Mouse (Mus musculus): ENCODE data around the gene Chst11. TPM values are rescaled to one million over a fixed set of nuclear protein-coding genes. Genes with fewer than 3 reads are reported as not detected.

The Chst11 gene
- polyA plus RNA-seq, 1 experiment from 2014 or later, result 2.9 TPM

DNA sequence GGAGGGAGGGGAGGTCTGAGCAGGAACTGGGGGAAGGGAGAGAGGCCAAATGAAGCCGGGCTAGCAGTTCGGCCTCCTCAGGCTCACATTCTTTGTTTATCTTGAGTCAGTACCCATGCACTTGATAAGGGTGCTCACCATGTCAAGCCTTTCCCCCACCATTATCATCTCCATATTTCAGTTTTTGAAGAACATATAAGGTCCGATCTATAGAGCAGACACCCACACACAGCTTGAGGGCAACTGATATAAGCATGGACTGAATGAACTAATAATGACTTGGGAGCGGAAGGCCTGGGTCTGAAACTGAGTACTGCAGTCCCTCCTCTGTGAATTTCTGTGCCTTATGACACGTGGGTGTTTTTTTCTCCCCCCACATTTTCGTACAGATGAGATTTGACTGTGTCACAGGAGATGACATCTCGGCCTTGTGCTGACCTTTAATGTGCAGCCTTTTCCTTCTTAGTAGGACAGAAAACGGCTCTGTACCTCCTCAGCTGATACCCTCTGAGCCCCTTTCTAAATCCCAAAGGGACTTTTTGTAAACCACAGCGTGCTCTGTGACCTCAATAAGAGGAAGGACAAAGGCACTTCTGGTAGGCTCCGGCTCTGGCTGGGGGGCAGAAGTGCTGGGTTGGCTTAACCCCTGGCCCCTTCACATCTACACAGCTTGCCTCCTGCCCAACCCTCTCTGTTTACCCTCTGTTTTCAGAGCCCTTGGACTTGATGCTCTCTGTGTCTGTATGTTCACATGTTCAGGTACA, 6.6 kb downstream of the Chst11 start:
- WGBS, result 25% methylated on average over 10 of the region's 10 CpGs
- ATAC-seq, result no peak
- Histone ChIP-seq H3K9ac (replicated peaks) (no peak overlapping the region), H3K4me2 (replicated peaks) (no peak overlapping the region), H3K27me3 (no peaks in the 10 kb centered on the region), H3K4me3 (replicated peaks) (no peak overlapping the region), H3K36me3 (no peaks in the 10 kb centered on the region), H3K4me1 (replicated peaks) (peaks cover 50% of the 10 kb centered on the region), H3K27ac (no peak overlapping the region), H3K9me3 (no peaks in the 10 kb centered on the region)

DNA sequence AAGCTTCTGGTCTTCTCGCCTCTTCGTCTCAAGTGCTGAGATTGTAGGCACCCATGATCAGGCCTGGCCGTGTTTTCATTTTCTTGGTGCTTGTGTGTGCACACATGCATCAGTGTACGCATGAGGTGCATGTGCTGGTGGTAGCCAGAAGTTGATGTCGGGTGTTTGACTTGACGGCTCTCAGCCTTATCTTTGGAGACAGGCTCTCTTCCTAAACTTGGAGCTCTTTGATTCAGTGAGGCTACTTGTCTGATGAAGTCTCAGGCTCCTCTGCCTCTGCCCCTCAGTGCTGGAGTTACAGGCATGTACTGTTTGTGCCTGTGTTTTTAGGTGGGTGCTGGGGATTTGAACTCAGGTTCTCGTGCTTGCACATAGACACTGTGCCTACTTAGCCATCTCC, 9.0 kb downstream of the Chst11 start:
- ATAC-seq, result no peak

DNA sequence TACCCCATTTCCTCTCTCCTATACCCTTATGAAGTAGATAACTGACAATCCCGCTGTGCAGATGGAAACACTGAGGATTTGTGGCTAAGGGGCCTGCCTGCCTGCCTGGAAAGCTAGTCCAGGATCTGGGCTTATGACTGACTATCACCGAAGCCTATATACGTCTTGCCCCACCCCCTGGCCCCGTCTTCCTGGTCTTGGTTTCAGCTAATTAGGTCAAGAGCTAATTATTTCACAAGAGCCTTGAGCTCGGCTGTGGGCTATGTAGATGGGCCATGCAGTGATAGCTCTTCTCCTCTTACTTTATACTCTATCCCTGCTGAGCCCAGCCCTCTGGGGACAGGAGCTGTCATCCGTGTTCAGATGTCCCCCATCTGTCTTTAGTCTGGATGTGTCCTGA, 12.2 kb downstream of the Chst11 start:
- H3K9ac ChIP-seq (replicated peaks), result no peak overlapping the region
- H3K4me3 ChIP-seq (replicated peaks), result no peak overlapping the region
- no peak overlapping the region for H3K27ac ChIP-seq
- H3K4me2 ChIP-seq (replicated peaks), result no peak overlapping the region
- no peaks in the 10 kb centered on the region for H3K36me3 ChIP-seq
- ATAC-seq, result no peak; the same call in 1 of the 2 replicates
- no peaks in the 10 kb centered on the region; the same call in 1 of the 2 replicates for H3K4me1 ChIP-seq (replicated peaks)
- 86% methylated on average over 6 of the region's 6 CpGs for WGBS
- no peaks in the 10 kb centered on the region for H3K9me3 ChIP-seq
- H3K27me3 ChIP-seq, result no peaks in the 10 kb centered on the region

More for the DNA sequence above, 9.0 kb downstream of the Chst11 start:
- no peak overlapping the region for H3K4me2 ChIP-seq (replicated peaks)
- no peaks in the 10 kb centered on the region for H3K27me3 ChIP-seq
- no peak overlapping the region for H3K9ac ChIP-seq (replicated peaks)
- peaks cover 31% of the 10 kb centered on the region for H3K4me1 ChIP-seq (replicated peaks)
- H3K27ac ChIP-seq, result no peak overlapping the region
- no peaks in the 10 kb centered on the region for H3K9me3 ChIP-seq
- H3K4me3 ChIP-seq (replicated peaks), result no peak overlapping the region
- 95% methylated on average over 7 of the region's 7 CpGs for WGBS
- H3K36me3 ChIP-seq, result no peaks in the 10 kb centered on the region

DNA sequence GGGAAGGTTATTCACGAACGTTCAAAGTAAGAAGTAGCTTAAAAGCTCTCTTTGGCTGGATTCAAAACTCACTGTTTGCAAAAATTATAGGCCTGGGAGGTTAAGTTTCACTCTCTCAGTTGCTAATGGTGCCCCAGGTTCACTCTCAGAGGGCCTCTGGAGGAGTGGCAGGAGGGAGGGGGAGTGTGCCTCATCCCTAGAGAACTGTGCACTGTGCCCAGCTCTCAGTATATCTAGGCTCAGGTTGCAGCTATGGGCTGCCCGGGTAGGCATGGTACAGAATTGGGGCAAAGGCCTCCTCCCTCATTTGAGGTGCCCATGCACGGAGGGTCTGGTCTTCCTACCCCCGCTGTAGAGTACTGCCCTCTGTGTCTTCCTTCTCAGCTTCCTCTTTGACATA, 14.9 kb downstream of the Chst11 start:
- no peak for ATAC-seq
- no peak overlapping the region for H3K27ac ChIP-seq
- WGBS, result 85% methylated on average over 5 of the region's 5 CpGs
- no peaks in the 10 kb centered on the region; the same call in 1 of the 2 replicates for H3K4me1 ChIP-seq (replicated peaks)
- no peaks in the 10 kb centered on the region for H3K36me3 ChIP-seq
- H3K9ac ChIP-seq (replicated peaks), result no peak overlapping the region
- no peak overlapping the region for H3K4me2 ChIP-seq (replicated peaks)
- H3K27me3 ChIP-seq, result no peaks in the 10 kb centered on the region
- H3K9me3 ChIP-seq, result no peaks in the 10 kb centered on the region
- no peak overlapping the region for H3K4me3 ChIP-seq (replicated peaks)

GRCm38 (mm10) chr10:83000721-83001120, 15.4 kb downstream of the Chst11 start:
- H3K27me3 ChIP-seq, result no peaks in the 10 kb centered on the region
- 94% methylated on average over 2 of the region's 2 CpGs for WGBS
- no peak overlapping the region for H3K4me2 ChIP-seq (replicated peaks)
- ATAC-seq, result no peak
- H3K9me3 ChIP-seq, result no peaks in the 10 kb centered on the region
- no peak overlapping the region for H3K9ac ChIP-seq (replicated peaks)
- no peak overlapping the region for H3K4me3 ChIP-seq (replicated peaks)
- H3K36me3 ChIP-seq, result 0 out of 2 replicates have a peak, but pooled peaks cover 2% of the 10 kb centered on the region
- no peaks in the 10 kb centered on the region; the same call in 1 of the 2 replicates for H3K4me1 ChIP-seq (replicated peaks)
- no peak overlapping the region for H3K27ac ChIP-seq

- Histone ChIP-seq H3K9ac (replicated peaks) (no peak overlapping the region), H3K36me3 (0 out of 2 replicates have a peak, but pooled peaks cover 7% of the 10 kb centered on the region), H3K4me1 (replicated peaks) (peaks cover 3% of the 10 kb centered on the region; the same call in 1 of the 2 replicates), H3K4me3 (replicated peaks) (no peak overlapping the region), H3K27ac (no peak overlapping the region), H3K4me2 (replicated peaks) (no peak overlapping the region), H3K9me3 (no peaks in the 10 kb centered on the region), H3K27me3 (no peaks in the 10 kb centered on the region)
- no peak for ATAC-seq
- 98% methylated on average over 7 of the region's 7 CpGs for WGBS
Observed at GRCm38 (mm10) chr10:83003899-83004298, 18.6 kb downstream of the Chst11 start.

DNA sequence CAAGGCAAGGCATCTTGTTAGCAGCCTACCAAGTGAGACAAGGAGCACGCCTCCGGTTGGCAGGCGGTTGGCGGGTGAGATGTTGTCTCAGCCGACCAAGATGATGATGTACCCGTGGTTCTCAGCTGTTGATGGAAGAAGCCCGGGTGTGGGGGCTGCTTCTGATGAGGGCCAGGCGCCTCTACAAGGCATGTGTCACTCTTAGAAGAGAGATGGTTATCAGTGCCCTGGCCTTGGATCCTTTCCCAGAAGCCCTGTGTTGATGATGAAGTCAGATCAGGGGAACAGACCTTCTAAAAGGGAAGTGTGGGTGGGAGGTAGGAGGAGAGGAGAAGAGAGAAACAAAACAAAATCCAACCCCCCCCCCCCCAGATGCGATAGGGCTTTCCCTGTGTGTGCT, 19.1 kb downstream of the Chst11 start:
- no peak overlapping the region for H3K4me3 ChIP-seq (replicated peaks)
- H3K27ac ChIP-seq, result no peak overlapping the region
- H3K4me2 ChIP-seq (replicated peaks), result no peak overlapping the region
- WGBS, result 92% methylated on average over 9 of the region's 9 CpGs
- H3K36me3 ChIP-seq, result 0 out of 2 replicates have a peak, but pooled peaks cover 7% of the 10 kb centered on the region
- no peaks in the 10 kb centered on the region for H3K9me3 ChIP-seq
- peaks cover 3% of the 10 kb centered on the region; the same call in 1 of the 2 replicates for H3K4me1 ChIP-seq (replicated peaks)
- no peak for ATAC-seq
- no peak overlapping the region for H3K9ac ChIP-seq (replicated peaks)
- H3K27me3 ChIP-seq, result no peaks in the 10 kb centered on the region

GRCm38 (mm10) chr10:83005003-83005402, 19.7 kb downstream of the Chst11 start:
- H3K36me3 ChIP-seq, result 0 out of 2 replicates have a peak, but pooled peaks cover 7% of the 10 kb centered on the region
- 94% methylated on average over 4 of the region's 4 CpGs for WGBS
- no peak overlapping the region for H3K4me2 ChIP-seq (replicated peaks)
- no peaks in the 10 kb centered on the region for H3K27me3 ChIP-seq
- no peaks in the 10 kb centered on the region for H3K9me3 ChIP-seq
- H3K4me1 ChIP-seq (replicated peaks), result peaks cover 3% of the 10 kb centered on the region; the same call in 1 of the 2 replicates
- no peak overlapping the region for H3K27ac ChIP-seq
- no peak for ATAC-seq
- H3K9ac ChIP-seq (replicated peaks), result no peak overlapping the region
- no peak overlapping the region for H3K4me3 ChIP-seq (replicated peaks)

GRCm38 (mm10) chr10:83006258-83006657, 21.0 kb downstream of the Chst11 start:
- no peak overlapping the region for H3K27ac ChIP-seq
- no peaks in the 10 kb centered on the region for H3K9me3 ChIP-seq
- WGBS, result 87% methylated on average over 8 of the region's 8 CpGs
- no peak overlapping the region for H3K4me2 ChIP-seq (replicated peaks)
- peaks cover 3% of the 10 kb centered on the region; the same call in 1 of the 2 replicates for H3K4me1 ChIP-seq (replicated peaks)
- ATAC-seq, result no peak
- H3K36me3 ChIP-seq, result 0 out of 2 replicates have a peak, but pooled peaks cover 7% of the 10 kb centered on the region
- H3K27me3 ChIP-seq, result no peaks in the 10 kb centered on the region
- no peak overlapping the region for H3K9ac ChIP-seq (replicated peaks)
- no peak overlapping the region for H3K4me3 ChIP-seq (replicated peaks)

DNA sequence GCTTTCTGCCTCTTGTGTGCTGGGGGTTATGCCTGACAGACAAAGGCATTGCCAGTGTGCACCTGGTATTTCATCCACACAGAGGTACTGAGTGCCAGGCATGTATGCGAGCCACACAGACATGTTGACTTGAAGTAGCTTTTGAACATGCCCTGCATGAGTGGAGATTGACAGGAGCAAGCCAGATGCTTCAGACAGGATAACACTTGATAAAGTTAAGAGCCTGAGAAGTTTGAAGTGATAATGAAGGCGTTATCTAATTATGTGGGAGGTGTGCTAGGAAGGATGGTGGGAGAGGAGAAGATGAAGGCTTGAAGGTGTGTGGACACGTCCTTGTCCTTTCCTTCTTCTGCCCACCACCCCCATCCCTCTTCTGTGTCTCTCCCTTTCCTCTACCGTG, 28.7 kb downstream of the Chst11 start:
- Histone ChIP-seq H3K27me3 (no peaks in the 10 kb centered on the region), H3K9me3 (no peaks in the 10 kb centered on the region), H3K9ac (replicated peaks) (no peak overlapping the region), H3K4me3 (replicated peaks) (no peak overlapping the region), H3K36me3 (no peaks in the 10 kb centered on the region), H3K4me2 (replicated peaks) (no peak overlapping the region), H3K4me1 (replicated peaks) (peaks cover 16% of the 10 kb centered on the region), H3K27ac (no peak overlapping the region)
- no peak for ATAC-seq
- WGBS, result 87% methylated on average over 4 of the region's 4 CpGs

DNA sequence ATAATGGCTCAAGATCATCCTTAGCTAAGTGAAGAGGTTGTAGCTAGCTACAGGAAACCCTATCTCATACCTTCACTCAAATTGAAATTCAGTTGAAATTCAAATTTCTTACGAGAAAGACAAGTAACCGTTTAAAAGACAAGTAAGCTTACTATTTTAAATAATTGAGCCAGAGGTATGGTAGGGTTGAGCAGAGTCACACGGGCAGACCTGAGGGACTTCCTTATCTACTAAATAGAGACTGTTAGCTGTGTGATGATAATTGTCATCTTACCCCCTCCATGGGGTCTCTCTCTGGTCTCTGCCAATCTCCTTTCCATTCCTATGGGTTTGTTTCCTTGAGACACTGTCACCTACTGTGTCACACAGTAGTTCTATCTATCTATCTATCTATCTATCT, 30.6 kb downstream of the Chst11 start:
- 95% methylated on average over 3 of the region's 3 CpGs for WGBS
- H3K9ac ChIP-seq (replicated peaks), result no peak overlapping the region
- H3K9me3 ChIP-seq, result no peaks in the 10 kb centered on the region
- no peak overlapping the region for H3K27ac ChIP-seq
- no peaks in the 10 kb centered on the region for H3K27me3 ChIP-seq
- peaks cover 35% of the 10 kb centered on the region for H3K4me1 ChIP-seq (replicated peaks)
- no peak overlapping the region for H3K4me2 ChIP-seq (replicated peaks)
- H3K36me3 ChIP-seq, result no peaks in the 10 kb centered on the region
- no peak for ATAC-seq
- H3K4me3 ChIP-seq (replicated peaks), result no peak overlapping the region

GRCm38 (mm10) chr10:83016779-83017178, 31.5 kb downstream of the Chst11 start:
- Histone ChIP-seq H3K9ac (replicated peaks) (no peak overlapping the region), H3K27me3 (no peaks in the 10 kb centered on the region), H3K9me3 (no peaks in the 10 kb centered on the region), H3K4me3 (replicated peaks) (no peak overlapping the region), H3K4me2 (replicated peaks) (no peak overlapping the region), H3K27ac (no peak overlapping the region), H3K4me1 (replicated peaks) (peaks cover 43% of the 10 kb centered on the region), H3K36me3 (no peaks in the 10 kb centered on the region)
- no peak for ATAC-seq
- 84% methylated on average over 13 of the region's 13 CpGs for WGBS
